Mouse (Mus musculus) lung, adult 10 weeks (tissue): ENCODE results near the gene C1qtnf4. TPM values are rescaled to one million over a fixed set of nuclear protein-coding genes. Genes with fewer than 3 reads are reported as not detected.

ENCODE experiments used
- polyA plus RNA-seq: library from polyadenylated mRNA; stranded (reverse); fragments of 350-450 nt; fragmentation: Illumina TruSeq; extraction: RNeasy Lipid Tissue Mini Kit (QIAGEN cat#74804); gene quantifications from one replicate; pipeline ENCODE4 v1.2.3, GENCODE M21; 2014; ENCODE audit warnings: low read depth, low replicate concordance; ENCODE audit not compliant: insufficient read depth

C1qtnf4 gene
- polyA plus RNA-seq = 2.3 TPM

DNA sequence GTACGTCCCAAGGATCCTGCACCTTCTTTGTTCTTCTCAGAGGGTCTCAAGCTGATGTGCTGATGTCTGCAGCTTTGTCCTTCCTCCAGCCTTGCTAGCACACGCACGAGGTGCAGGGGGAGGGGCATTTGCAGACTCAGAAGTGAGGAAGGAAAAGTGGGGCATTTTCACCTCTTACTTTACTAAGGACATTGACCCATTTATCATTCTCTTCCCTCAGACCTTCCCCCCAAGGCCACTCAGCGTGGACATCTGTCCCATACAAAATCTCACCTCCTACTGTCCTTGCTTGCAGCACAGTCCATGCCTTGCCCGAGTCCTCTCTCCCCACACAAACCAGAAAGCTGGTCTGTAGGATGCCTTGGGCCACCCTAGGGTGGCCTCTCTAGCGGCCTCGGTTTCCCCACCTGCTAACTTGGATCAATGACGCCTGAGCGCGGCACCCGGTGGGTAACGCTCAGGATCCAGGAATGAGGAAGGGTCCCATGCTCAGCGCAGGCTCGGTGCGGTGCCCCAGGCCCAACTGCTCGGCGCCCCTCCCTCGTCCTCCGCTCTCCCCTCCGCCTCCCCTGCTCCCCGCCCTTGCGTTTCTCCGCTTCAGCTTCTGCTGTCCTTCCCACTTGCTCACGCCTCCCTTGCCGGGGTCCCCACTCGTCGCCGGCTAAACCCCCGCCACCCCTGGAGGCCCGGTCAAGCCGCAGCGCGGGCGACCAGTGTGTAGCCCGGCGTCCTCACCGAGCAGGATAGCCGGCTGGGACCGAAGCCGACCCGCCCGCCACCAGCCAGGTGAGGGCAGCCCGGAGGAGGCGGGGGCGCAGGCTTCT is at the start of gene C1qtnf4:
C1qtnf4 (plus strand) TSS at position 643 of the 824 bp plus-strand sequence.

DNA sequence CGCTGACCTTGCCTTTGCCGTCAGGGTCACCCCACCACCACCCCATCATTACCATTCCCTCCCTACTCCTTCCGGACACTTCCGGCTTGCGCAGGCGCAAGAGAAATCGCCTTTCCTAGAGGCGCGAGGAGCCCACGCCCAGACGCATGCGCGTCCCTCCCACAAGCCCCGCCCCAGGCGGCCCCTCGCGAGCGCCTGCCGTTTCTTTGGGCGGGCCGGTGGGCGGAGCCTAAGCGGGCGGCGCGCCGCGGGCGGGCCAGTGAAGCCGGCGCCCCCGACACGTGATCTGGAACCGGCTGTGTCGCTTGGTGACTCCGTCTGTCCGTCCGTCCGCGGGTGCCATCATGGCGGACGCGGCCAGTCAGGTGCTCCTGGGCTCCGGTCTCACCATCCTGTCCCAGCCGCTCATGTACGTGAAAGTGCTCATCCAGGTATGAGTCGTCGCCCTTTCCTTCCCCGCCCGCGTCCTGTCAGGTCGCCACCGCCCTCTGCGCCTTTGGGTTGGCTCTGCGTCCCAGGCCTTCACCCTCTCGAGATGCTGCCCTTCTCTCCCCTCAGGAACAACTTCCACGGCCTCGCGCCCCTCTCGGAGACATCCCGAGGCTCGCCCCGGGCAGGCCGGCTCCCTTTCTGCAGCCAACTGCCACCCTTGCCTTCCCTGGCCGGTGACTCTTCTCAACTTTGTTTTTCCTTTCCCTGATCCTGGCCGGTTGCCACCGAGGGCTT is 38.5 kb upstream of the C1qtnf4 start, which contains the start of gene Mtch2:
Mtch2 (plus strand) TSS at position 201 of the 726 bp plus-strand sequence.

DNA sequence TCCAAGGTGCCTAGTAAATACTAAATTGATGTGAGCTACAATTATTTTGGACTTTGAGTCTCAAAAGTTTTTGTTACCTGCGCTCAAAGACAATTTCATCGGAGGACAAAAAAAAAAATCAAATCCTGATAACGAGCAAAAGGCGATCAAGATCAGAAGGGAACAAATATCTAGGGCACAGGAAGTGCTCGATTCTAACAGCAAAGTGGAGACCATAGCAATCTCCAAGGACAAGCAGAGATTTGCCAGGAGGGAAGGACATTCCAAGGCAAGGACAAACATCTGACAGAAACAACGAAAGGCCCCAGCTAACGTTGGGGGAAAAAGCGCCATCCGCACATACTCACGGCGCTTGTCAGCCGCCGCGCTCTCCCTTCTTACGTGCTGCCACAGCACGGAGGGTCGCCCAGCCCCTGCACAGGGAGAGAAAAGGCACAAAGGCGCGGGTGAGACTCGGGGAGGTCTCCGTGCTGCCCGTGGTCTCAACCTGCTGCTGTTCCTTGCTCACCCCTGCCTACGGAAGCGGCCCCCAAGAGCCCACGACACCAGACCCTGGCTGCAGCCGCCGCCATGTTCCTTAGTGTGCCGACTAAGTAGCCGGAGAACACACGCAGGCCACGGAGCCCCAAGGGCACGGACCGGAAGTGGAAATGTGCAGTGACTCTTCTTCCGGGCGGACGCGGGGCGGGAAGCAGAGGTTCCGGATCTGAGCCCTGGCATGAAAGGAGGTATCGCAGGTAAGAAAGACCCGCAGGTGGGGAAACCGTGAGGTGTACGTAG is 18.6 kb downstream of the C1qtnf4 start, which contains the start of the genes Kbtbd4 and Ndufs3:
Kbtbd4 (plus strand) TSS at position 665 of the 780 bp plus-strand sequence.
Ndufs3 (minus strand) TSS at position 752 of the 780 bp plus-strand sequence.

Other genes with a start within 250 kb of the C1qtnf4 start
- 8.8 TPM for gene Nup160, start 208.6 kb upstream of the C1qtnf4 start, polyA plus RNA-seq
- gene Fnbp4, start 140.5 kb upstream of the C1qtnf4 start, polyA plus RNA-seq = 14.6 TPM
- gene Agbl2, start 103.1 kb upstream of the C1qtnf4 start, polyA plus RNA-seq = 2.5 TPM
- gene Mtch2, start 38.7 kb upstream of the C1qtnf4 start, polyA plus RNA-seq = 106 TPM
- 9.1 TPM for gene Kbtbd4, start 18.9 kb downstream of the C1qtnf4 start, polyA plus RNA-seq
- gene Ndufs3, start 19.0 kb downstream of the C1qtnf4 start, polyA plus RNA-seq = 125 TPM
- gene Celf1, start 54.5 kb downstream of the C1qtnf4 start, polyA plus RNA-seq = 21.3 TPM
- gene Rapsn, start 149.8 kb downstream of the C1qtnf4 start, polyA plus RNA-seq = 1.7 TPM
- 141 TPM for gene Psmc3, start 168.1 kb downstream of the C1qtnf4 start, polyA plus RNA-seq
- 22.6 TPM for gene Slc39a13, start 184.6 kb downstream of the C1qtnf4 start, polyA plus RNA-seq
- 29.8 TPM for gene Spi1, start 196.5 kb downstream of the C1qtnf4 start, polyA plus RNA-seq
- 3.7 TPM for gene Mybpc3, start 232.3 kb downstream of the C1qtnf4 start, polyA plus RNA-seq